In the genomic region with DNA sequence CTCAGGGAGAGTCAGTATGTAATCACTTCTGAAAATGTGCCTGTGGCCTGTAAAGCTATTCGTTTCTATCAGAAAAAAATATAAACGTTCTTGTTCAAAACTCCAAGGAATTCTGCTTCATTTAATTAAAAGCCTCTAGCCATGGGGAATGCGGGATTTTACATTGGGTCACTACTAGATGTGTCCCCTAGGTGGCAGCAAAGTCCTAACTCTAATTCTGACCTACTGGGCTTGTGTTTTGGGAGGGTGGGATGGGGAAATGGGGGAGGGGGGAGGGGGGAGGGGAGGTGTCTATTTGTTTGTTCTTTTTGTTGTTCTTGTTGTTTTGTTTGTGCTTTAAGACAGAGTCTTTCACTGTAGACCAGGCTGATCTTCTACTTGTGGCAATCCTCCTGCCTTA, we compare ENCODE assay signal across 9 mouse cellular contexts. TPM values are rescaled to one million over a fixed set of nuclear protein-coding genes. Genes with fewer than 3 reads are reported as not detected.
DNase-seq lines count a peak whose midpoint lies in the region; ATAC-seq and TF ChIP-seq lines count a peak whose summit lies in the region.
"Had no signal": no experiment of that assay in that cellular context is flagged by ENCODE, and none has a peak within 500 bp of the region (broad histone marks: within the 10 kb centered on the region; RNA-seq: fewer than 3 reads in every experiment).

No protein-coding gene starts in this region.

- peak; percentile 71 for TF ChIP-seq CTCF in layer of hippocampus, adult 2 months (conservative IDR thresholded peaks at IDR 0.05)

- H3K9me3 ChIP-seq in midbrain, embryonic 13.5 days, result no peaks in the 10 kb centered on the region
- H3K9me3 ChIP-seq: liver, embryonic 15.5 days had no signal

- H3K4me1 ChIP-seq in midbrain, embryonic 13.5 days (replicated peaks), result no peaks in the 10 kb centered on the region

- H3K4me3 ChIP-seq in layer of hippocampus, adult 2 months, result no peak overlapping the region
- H3K4me3 ChIP-seq in midbrain, embryonic 13.5 days (replicated peaks), result no peak overlapping the region
- H3K4me3 ChIP-seq: liver, embryonic 15.5 days had no signal

- 1% methylated on average over 3 of the region's 3 CpGs for WGBS in midbrain, embryonic 13.5 days

- no peaks in the 10 kb centered on the region for H3K36me3 ChIP-seq in midbrain, embryonic 13.5 days
- H3K36me3 ChIP-seq: liver, embryonic 15.5 days had no signal

- DNase-seq in heart, adult 8-10 months (ENCODE audit: low spot score), result peak; percentile 36
- no peak for DNase-seq in heart, adult 11 months
- DNase-seq in 416B (ENCODE audit: low read depth), result peak; percentile 60
- peak; percentile 68 for DNase-seq in Muller cell, postnatal 12 days (ENCODE audit: inconsistent ontology term)
- peak; percentile 72 for DNase-seq in embryo, embryonic 10 days (ENCODE audit: low spot score)
- DNase-seq in layer of hippocampus, adult 2 months (ENCODE audit: low spot score in 2 of 2), result peak; percentile 37 to 74
- no peak for DNase-seq in gastrocnemius, postnatal 4 days (ENCODE audit: low spot score in 2 of 2)

- H3K27me3 ChIP-seq in midbrain, embryonic 13.5 days, result no peaks in the 10 kb centered on the region
- H3K27me3 ChIP-seq: liver, embryonic 15.5 days had no signal

- no peak overlapping the region for H3K9ac ChIP-seq in midbrain, embryonic 13.5 days (replicated peaks)
- H3K9ac ChIP-seq: liver, embryonic 15.5 days had no signal

- H3K27ac ChIP-seq in layer of hippocampus, adult 2 months, result peak overlapping the region; percentile 61
- no peak overlapping the region for H3K27ac ChIP-seq in midbrain, embryonic 13.5 days
- H3K27ac ChIP-seq: liver, embryonic 15.5 days had no signal

- ATAC-seq in midbrain, embryonic 13.5 days, result 0 out of 2 replicates have a peak, but pooled peaks have one; percentile 63

- no peak overlapping the region for H3K4me2 ChIP-seq in midbrain, embryonic 13.5 days (replicated peaks)
- H3K4me2 ChIP-seq: liver, embryonic 15.5 days had no signal

RNA-seq across cellular contexts. Expression of a gene that starts 7.2 kb away (rescaled TPM):
- total RNA-seq in heart, adult 8-10 months (2022), result 1 to 10 TPM; 3.6 to 8.6 (median 4.2) TPM
- 10 to 100 TPM; 85.8 to 91.6 TPM for total RNA-seq in layer of hippocampus, adult 2 months (2021)
- 13.4 and 15.2 TPM in 2 replicates for polyA plus RNA-seq in midbrain, embryonic 13.5 days (2015; fragmentation: Nextera tagmentation; extraction: Ambion mirVana)
- 10 to 100 TPM in 1 of 2 experiments, 1 to 10 TPM in 1; 9.8 to 12.1 TPM for total RNA-seq in gastrocnemius, postnatal 4 days (2021)

RNA-seq across cellular contexts. Expression of a gene that starts 19.3 kb away (rescaled TPM):
- total RNA-seq in heart, adult 8-10 months (2022), result 10 to 100 TPM; 11.5 to 14.9 (median 14.4) TPM
- total RNA-seq in layer of hippocampus, adult 2 months (2021), result 10 to 100 TPM; 32.7 to 37.0 TPM
- 13.7 and 16.1 TPM in 2 replicates for polyA plus RNA-seq in midbrain, embryonic 13.5 days (2015; fragmentation: Nextera tagmentation; extraction: Ambion mirVana)
- total RNA-seq in gastrocnemius, postnatal 4 days (2021), result 10 to 100 TPM; 16.4 to 17.4 TPM

Comparison
In these comparisons a context has a peak if more than half of its experiments do, and no peak if none do; other contexts are left out.
1. DNase-seq: peak in heart, adult 8-10 months (single experiment), 416B (single experiment), Muller cell, postnatal 12 days (single experiment), embryo, embryonic 10 days (single experiment) and layer of hippocampus, adult 2 months (2 of 2); none in heart, adult 11 months (single experiment) and gastrocnemius, postnatal 4 days (0 of 2).
2. RNA of a gene that starts 7.2 kb away (total RNA-seq): 85.8 to 91.6 TPM in layer of hippocampus, adult 2 months; 9.8 to 12.1 TPM in gastrocnemius, postnatal 4 days and 3.6 to 8.6 TPM in heart, adult 8-10 months; every median in the first group is over 4 times any median in the second.